Mouse (Mus musculus) stomach, embryonic 16.5 days (tissue): ENCODE measurements around the gene Por. TPM values are rescaled to one million over a fixed set of nuclear protein-coding genes. Genes with fewer than 3 reads are reported as not detected.
A peak's percentile ranks its signal among the peaks of the same experiment; 100 is the strongest.

Source experiments
- ATAC-seq: fragments of 200-750 bp; cut with Nextera tagmentation; 2 replicates; pipeline ENCODE4 v1.8.0; 2017; ENCODE audit warnings: moderate number of reproducible peaks, moderate TSS enrichment; ENCODE audit not compliant: insufficient read depth, low FRiP score
- H3K27ac ChIP-seq: fragments of 300-500 bp; sonication (generic); 2 replicates; pipeline ENCODE4 v1.5.1; 2014; ENCODE audit warnings: low read length
- H3K27me3 ChIP-seq: fragments of 300-500 bp; sonication (generic); 2 replicates; pipeline ENCODE4 v1.6.1; 2014; ENCODE audit warnings: low read length, control low read depth, mixed read lengths; ENCODE audit not compliant: control insufficient read depth, insufficient read depth
- H3K36me3 ChIP-seq: fragments of 300-500 bp; sonication (generic); 2 replicates; pipeline ENCODE4 v1.6.1; 2014; ENCODE audit warnings: low read length; ENCODE audit not compliant: control insufficient read depth, insufficient read depth
- H3K4me1 ChIP-seq: fragments of 300-500 bp; sonication (generic); 2 replicates; pipeline ENCODE4 v1.6.1; 2014; ENCODE audit warnings: low read length, control low read depth, mixed read lengths; ENCODE audit not compliant: control insufficient read depth, insufficient read depth
- H3K4me2 ChIP-seq: fragments of 300-500 bp; sonication (generic); 2 replicates; pipeline ENCODE4 v1.6.1; 2014; ENCODE audit warnings: low read depth, low read length, mixed read lengths
- H3K4me3 ChIP-seq: fragments of 300-500 bp; sonication (generic); replicated peaks from 2 replicates; pipeline ENCODE4 v1.5.1; 2014; ENCODE audit warnings: mild to moderate bottlenecking, low read length
- H3K9ac ChIP-seq: fragments of 300-500 bp; sonication (generic); 2 replicates; pipeline ENCODE4 v1.6.1; 2014; ENCODE audit warnings: low read length
- H3K9me3 ChIP-seq: fragments of 300-500 bp; sonication (generic); replicated peaks from 2 replicates; pipeline ENCODE4 v1.6.1; 2016; ENCODE audit warnings: low read length, control low read depth; ENCODE audit not compliant: control insufficient read depth
- WGBS: fragments of 180-500 bp; shearing (Covaris S2); extraction: QIAGEN DNeasy Blood & Tissue Kit; methylation state at CpG from one replicate; pipeline ENCODE4 v1.1.7; 2014; 5-methylcytosine and 5-hydroxymethylcytosine counted together
- polyA plus RNA-seq: library from polyadenylated mRNA; unstranded; fragments of >200 nt; fragmentation: Nextera tagmentation; extraction: Ambion mirVana; gene quantifications from 2 replicates; pipeline ENCODE4 v1.2.1, GENCODE M21; 2015

The Por gene
- polyA plus RNA-seq, 1 experiment from 2014 or later: 136 TPM

DNA sequence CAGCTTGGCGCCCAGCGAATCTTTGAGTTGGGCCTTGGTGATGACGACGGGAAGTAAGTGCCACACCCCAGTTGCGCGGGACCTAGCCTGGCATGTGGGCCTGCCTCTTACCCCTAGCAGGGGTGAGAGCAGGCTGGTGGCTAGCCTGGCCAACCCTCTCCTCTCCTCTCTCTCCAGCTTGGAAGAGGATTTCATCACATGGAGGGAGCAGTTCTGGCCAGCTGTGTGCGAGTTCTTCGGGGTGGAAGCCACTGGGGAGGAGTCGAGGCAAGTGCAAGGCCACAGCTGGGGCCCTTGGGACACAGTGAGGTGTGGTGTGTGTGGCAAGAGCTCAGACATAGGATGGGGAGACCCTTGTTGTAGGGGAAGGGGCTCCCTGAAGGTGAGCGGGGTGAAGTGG is 61.1 kb downstream of the Por start:
- Histone ChIP-seq H3K27ac (no peak overlapping the region), H3K27me3 (no peaks in the 10 kb centered on the region), H3K4me2 (no peak overlapping the region), H3K36me3 (peaks cover 54% of the 10 kb centered on the region), H3K9ac (no peak overlapping the region), H3K4me3 (no peak overlapping the region), H3K9me3 (no peaks in the 10 kb centered on the region), H3K4me1 (peaks cover 13% of the 10 kb centered on the region)
- WGBS: 91% methylated on average over 10 of the region's 10 CpGs
- no peak for ATAC-seq

DNA sequence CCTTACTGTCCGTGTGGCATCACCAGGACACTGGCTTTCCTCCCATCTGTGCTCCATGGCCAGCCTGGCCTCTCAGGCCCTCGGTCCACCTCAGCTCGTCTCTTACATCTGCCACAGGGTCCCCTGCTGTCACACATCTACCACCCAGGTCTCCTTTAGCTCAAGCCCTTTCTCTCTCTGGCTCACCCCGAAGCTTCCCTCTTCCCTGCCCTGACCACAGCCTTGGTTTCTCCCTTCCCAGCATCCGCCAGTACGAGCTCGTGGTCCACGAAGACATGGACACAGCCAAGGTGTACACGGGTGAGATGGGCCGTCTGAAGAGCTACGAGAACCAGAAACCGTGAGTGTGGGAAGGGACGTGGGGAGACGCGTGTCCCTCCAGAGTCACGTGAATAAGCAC is 61.5 kb downstream of the Por start:
- H3K27me3 ChIP-seq: no peaks in the 10 kb centered on the region

DNA sequence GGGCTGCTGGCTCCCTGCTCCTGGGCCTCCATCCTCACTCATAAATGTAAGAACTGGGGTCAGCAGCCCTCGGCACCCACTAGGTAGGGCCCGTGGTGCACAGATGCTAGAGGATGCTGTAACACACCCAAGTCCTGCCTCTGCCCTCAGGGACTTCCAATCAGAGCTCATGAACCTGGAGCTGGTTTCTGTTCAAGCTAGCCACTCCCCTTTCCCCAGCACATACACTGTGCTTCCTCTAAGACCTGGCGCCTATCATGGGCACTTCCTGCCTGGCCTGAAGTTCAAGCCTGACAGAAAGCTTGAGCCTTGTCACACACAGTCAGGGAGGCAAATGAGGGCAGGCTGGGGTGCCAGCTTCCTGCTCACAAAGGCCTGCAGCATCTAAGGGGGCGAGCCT is 63.2 kb downstream of the Por start:
- Histone ChIP-seq H3K9ac (no peak overlapping the region), H3K4me2 (no peak overlapping the region), H3K9me3 (no peaks in the 10 kb centered on the region), H3K4me3 (no peak overlapping the region), H3K36me3 (peaks cover 60% of the 10 kb centered on the region), H3K4me1 (no peaks in the 10 kb centered on the region), H3K27me3 (no peaks in the 10 kb centered on the region), H3K27ac (no peak overlapping the region)
- ATAC-seq: no peak
- 86% methylated on average over 4 of the region's 4 CpGs for WGBS

More for the DNA sequence above, 61.5 kb downstream of the Por start:
- Histone ChIP-seq H3K4me2 (no peak overlapping the region), H3K36me3 (peaks cover 54% of the 10 kb centered on the region), H3K9ac (no peak overlapping the region), H3K9me3 (no peaks in the 10 kb centered on the region), H3K27ac (no peak overlapping the region), H3K4me3 (no peak overlapping the region), H3K4me1 (peaks cover 9% of the 10 kb centered on the region)
- ATAC-seq: no peak
- WGBS: 94% methylated on average over 16 of the region's 16 CpGs

DNA sequence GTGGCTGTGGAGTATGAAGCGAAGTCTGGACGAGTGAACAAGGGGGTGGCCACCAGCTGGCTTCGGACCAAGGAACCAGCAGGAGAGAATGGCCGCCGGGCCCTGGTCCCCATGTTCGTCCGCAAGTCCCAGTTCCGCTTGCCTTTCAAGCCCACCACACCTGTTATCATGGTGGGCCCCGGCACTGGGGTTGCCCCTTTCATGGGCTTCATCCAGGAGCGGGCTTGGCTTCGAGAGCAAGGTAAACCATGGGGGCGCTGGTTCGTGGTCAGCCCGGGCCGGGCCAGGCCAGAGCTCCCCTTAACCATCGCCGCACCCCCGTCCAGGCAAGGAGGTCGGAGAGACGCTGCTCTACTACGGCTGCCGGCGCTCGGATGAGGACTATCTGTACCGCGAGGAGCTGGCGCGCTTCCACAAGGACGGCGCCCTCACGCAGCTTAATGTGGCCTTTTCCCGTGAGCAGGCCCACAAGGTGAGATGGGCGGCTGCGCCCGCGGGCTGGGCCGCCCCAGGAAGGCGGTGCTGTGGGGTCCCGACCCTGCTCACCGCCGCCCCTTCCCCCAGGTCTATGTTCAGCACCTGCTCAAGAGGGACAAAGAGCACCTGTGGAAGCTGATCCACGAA is 64.3 kb downstream of the Por start:
- Histone ChIP-seq H3K27me3 (no peaks in the 10 kb centered on the region), H3K27ac (no peak overlapping the region), H3K9ac (no peak overlapping the region), H3K9me3 (no peaks in the 10 kb centered on the region), H3K4me3 (no peak overlapping the region), H3K36me3 (peaks cover 58% of the 10 kb centered on the region), H3K4me1 (no peaks in the 10 kb centered on the region), H3K4me2 (no peak overlapping the region)
- WGBS: 92% methylated on average over 42 of the region's 42 CpGs
- no peak for ATAC-seq

DNA sequence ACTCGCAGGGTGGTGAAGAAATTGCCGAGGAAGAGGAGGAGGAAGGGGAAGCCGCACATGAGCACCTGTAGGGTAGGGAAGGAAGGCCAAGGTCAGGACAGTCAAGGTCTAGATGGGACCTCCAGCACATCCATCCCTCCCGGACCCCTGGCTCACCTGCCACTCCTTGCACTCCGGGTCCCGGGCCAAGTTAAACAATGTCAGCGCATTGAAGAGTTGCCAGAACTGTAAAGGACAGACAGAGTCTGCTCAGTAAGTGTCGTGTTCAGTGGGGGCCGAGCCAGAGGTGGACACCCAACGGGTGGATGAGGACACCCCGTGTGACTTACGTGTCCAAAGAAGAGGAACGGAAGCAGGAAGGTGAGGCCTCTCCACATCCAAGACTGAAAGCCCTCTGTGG is 65.9 kb downstream of the Por start:
- Histone ChIP-seq H3K4me1 (no peaks in the 10 kb centered on the region), H3K9ac (no peak overlapping the region), H3K27me3 (no peaks in the 10 kb centered on the region), H3K36me3 (peaks cover 51% of the 10 kb centered on the region), H3K4me2 (no peak overlapping the region), H3K9me3 (no peaks in the 10 kb centered on the region), H3K27ac (no peak overlapping the region), H3K4me3 (no peak overlapping the region)
- 84% methylated on average over 13 of the region's 13 CpGs for WGBS
- no peak for ATAC-seq

DNA sequence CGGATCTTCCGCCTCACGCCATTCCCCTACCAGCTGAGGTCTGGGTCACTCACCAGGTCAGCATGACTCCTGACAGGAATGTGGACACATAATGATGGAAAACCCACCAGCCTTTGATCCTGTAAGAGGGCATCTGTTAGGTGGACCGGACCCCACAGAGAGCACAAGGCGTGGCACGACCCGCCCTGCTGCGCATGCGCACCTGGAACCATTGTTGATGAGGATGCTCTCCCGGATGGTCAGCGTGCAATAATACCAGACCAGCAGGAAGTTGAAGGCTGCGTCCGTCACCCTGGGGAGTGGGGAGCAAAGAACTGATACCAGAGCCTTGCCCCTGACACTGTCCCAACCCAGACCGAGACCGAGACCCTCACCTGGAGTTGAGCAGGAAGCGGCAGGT is 66.7 kb downstream of the Por start:
- H3K27ac ChIP-seq: no peak overlapping the region
- no peak for ATAC-seq
- H3K27me3 ChIP-seq: no peaks in the 10 kb centered on the region
- WGBS: 85% methylated on average over 16 of the region's 16 CpGs
- no peaks in the 10 kb centered on the region for H3K9me3 ChIP-seq
- H3K36me3 ChIP-seq: peaks cover 45% of the 10 kb centered on the region
- no peak overlapping the region for H3K4me3 ChIP-seq
- H3K4me2 ChIP-seq: no peak overlapping the region
- no peak overlapping the region for H3K9ac ChIP-seq
- H3K4me1 ChIP-seq: no peaks in the 10 kb centered on the region

DNA sequence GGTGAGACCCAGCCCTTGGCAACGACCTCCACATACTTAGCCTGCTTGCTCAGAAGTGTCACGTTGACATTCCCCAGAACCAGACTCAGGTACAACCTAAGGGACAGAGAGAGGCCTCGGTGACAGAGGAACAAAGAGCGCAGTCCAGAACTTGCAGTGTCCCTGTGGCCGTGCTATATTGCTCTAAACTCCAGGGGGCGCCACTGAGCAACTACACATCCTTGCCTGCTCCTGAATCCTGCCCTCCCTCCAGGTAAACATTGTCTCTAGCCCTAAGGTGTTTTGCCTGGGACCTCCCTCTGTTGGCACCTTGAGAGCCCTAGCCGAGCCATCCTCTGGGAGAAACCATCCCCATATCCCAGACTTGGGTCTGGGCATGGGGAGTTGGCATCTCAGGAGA is 67.3 kb downstream of the Por start:
- no peak overlapping the region for H3K4me2 ChIP-seq
- peaks cover 40% of the 10 kb centered on the region for H3K36me3 ChIP-seq
- H3K9ac ChIP-seq: no peak overlapping the region
- ATAC-seq: no peak
- 71% methylated on average over 7 of the region's 7 CpGs for WGBS
- H3K4me3 ChIP-seq: no peak overlapping the region
- H3K4me1 ChIP-seq: no peaks in the 10 kb centered on the region
- H3K27me3 ChIP-seq: no peaks in the 10 kb centered on the region
- H3K27ac ChIP-seq: no peak overlapping the region
- no peaks in the 10 kb centered on the region for H3K9me3 ChIP-seq

DNA sequence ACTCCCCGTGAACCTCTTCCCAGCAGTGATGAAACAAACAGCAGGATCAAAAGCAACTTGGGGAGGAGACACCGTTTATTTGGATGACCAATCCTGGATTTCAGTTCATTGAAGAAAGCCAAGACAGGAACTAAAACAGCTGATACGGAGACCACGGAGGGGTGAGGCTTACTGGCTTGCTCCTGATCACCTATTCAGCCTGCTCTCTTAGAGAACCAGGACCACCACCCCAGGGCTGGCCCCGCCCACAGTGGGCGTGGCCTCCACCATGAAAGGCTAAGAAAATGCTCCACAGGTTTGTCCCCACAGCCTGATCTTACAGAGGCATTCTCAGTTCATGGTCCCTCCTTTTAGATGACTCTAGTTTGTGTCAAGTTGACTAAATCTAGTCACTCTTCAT is 68.4 kb downstream of the Por start:
- 15% methylated on average over 6 of the region's 6 CpGs for WGBS
- Histone ChIP-seq H3K4me1 (peaks cover 5% of the 10 kb centered on the region), H3K9me3 (no peaks in the 10 kb centered on the region), H3K4me3 (no peak overlapping the region), H3K4me2 (no peak overlapping the region), H3K27me3 (no peaks in the 10 kb centered on the region), H3K9ac (no peak overlapping the region), H3K36me3 (peaks cover 31% of the 10 kb centered on the region), H3K27ac (peak overlapping the region; percentile 30; the same call in 1 of the 2 replicates)
- ATAC-seq: no peak

DNA sequence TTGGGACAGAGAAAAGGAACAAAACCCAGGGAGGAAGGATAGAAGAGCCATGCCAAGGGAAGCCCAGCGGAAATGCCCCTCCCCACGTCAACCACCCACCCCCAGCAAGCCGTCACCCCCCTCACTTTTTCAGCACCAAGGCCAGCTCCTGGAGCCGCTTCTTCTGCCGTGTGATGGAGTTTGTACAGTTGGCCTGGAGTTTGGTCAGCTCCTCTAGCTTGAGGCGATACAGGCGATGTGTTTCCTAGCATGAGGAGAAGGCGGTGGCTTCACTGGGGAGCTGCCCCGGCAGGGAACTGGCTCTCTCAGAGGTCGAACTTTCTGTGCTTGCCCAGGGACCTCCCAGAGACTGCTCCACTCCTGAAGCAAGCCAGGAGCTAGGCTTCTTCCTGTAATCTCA is 72.3 kb downstream of the Por start:
- H3K4me1 ChIP-seq: peaks cover 9% of the 10 kb centered on the region
- no peak for ATAC-seq
- 49% methylated on average over 10 of the region's 10 CpGs for WGBS

More for the DNA sequence above, 72.3 kb downstream of the Por start:
- Histone ChIP-seq H3K27me3 (no peaks in the 10 kb centered on the region), H3K36me3 (0 out of 2 replicates have a peak, but pooled peaks cover under 1% of the 10 kb centered on the region), H3K9ac (no peak overlapping the region), H3K4me2 (no peak overlapping the region), H3K4me3 (no peak overlapping the region), H3K27ac (no peak overlapping the region), H3K9me3 (peaks cover 6% of the 10 kb centered on the region; the same call in 1 of the 2 replicates)
